Mouse (Mus musculus): ENCODE measurements around the gene Glp2r. TPM values are rescaled to one million over a fixed set of nuclear protein-coding genes. Genes with fewer than 3 reads are reported as not detected.

The Glp2r gene
- polyA plus RNA-seq, 1 experiment from 2014 or later: not detected

DNA sequence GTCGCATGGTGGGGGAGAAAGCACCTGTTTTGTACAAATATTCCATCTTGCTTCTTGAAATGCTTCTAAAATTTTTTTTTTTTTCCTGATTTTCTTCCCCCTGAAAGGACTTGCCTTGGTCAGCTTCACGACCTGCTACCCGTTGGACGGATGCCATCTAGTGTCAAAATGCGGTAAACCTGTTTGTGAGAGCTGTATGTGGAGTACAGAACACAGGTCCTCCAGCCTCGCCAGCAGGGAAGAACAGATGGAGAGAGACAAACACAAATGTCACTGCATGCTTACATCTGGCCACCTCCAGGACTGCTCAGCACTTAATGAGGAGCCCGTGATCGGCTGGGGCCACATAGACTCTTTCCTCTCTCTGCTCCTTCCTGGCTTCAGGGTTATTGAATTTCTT lies 1.6 kb upstream of the Glp2r start:
- H3K27ac ChIP-seq: no peak overlapping the region
- H3K27me3 ChIP-seq: no peaks in the 10 kb centered on the region
- 29% methylated on average over 8 of the region's 8 CpGs for WGBS
- H3K4me3 ChIP-seq (replicated peaks): no peak overlapping the region
- H3K36me3 ChIP-seq: no peaks in the 10 kb centered on the region
- H3K9ac ChIP-seq (replicated peaks): no peak overlapping the region
- H3K9me3 ChIP-seq: no peaks in the 10 kb centered on the region
- no peak overlapping the region for H3K4me2 ChIP-seq (replicated peaks)
- ATAC-seq: no peak
- no peaks in the 10 kb centered on the region for H3K4me1 ChIP-seq (replicated peaks)

DNA sequence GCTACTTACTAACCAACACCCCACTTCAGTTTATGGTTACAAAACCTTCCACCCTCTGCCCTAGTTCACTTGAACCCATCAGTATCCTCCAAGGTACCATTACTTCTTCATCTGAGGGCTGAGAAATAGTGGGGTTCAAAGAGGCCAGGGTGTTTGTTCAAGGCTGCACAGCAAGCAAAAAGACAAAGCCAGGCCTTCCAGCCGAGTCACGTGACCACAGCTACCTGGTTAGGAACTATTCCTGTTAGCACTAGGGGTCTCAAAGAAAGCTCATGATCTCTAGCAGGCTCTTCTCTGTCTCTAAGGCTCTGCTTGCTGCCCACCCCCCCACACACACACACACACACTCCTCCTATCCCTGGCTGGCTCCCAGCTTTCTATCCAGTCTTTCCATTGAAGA lies 738 bp upstream of the Glp2r start:
- no peak overlapping the region for H3K9ac ChIP-seq (replicated peaks)
- no peak overlapping the region for H3K27ac ChIP-seq
- H3K27me3 ChIP-seq: no peaks in the 10 kb centered on the region
- ATAC-seq: no peak
- 87% methylated on average over 2 of the region's 2 CpGs for WGBS
- no peaks in the 10 kb centered on the region for H3K4me1 ChIP-seq (replicated peaks)
- no peak overlapping the region for H3K4me2 ChIP-seq (replicated peaks)
- H3K9me3 ChIP-seq: no peaks in the 10 kb centered on the region
- H3K36me3 ChIP-seq: no peaks in the 10 kb centered on the region
- no peak overlapping the region for H3K4me3 ChIP-seq (replicated peaks)

DNA sequence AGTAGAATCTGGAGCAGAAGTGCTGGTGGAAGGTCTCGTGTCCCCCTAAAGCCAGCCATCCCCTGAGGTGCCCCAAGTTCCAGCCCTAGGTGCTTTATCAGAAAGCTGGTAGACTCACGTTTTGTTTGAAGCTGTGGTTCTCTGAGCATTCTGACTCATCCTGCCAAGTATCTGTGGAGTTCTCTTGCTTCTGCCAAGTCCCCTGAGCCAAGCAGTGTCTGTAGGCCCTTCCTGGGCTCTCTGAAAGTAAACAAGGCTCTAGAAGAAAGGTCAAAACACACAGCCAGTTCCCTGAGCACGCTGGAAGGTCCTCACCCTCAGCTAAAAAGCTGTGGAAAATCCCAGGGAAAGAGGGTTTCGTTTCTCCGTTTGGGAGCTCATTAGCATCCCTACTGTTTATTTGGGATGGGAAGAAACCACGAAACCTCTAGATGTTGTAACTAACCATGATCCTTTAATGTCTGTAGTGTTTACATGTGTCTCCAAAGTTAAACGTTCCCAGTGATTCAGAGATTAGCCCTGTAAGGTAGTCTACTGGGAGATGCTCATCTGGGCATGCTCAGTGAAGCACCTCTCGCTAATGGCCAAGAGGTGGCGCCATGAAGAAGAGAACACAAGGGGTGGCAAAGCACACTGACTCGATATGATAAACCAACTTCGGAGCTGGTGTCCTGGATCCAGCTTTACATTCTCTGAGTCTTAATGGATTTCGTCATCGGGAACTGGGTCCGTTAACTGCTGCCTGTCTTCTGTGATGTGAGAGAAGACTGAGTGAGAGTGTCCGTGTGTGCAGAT lies 13.4 kb downstream of the Glp2r start:
- Histone ChIP-seq H3K4me3 (replicated peaks) (no peak overlapping the region), H3K27ac (no peak overlapping the region), H3K9me3 (no peaks in the 10 kb centered on the region), H3K9ac (replicated peaks) (no peak overlapping the region), H3K4me2 (replicated peaks) (no peak overlapping the region), H3K4me1 (replicated peaks) (no peaks in the 10 kb centered on the region), H3K27me3 (no peaks in the 10 kb centered on the region), H3K36me3 (no peaks in the 10 kb centered on the region)
- WGBS: 71% methylated on average over 15 of the region's 15 CpGs
- no peak for ATAC-seq

GRCm38 (mm10) chr11:67756287-67756686 lies 14.7 kb downstream of the Glp2r start:
- Histone ChIP-seq H3K4me1 (replicated peaks) (no peaks in the 10 kb centered on the region), H3K4me2 (replicated peaks) (no peak overlapping the region), H3K9ac (replicated peaks) (no peak overlapping the region), H3K27me3 (no peaks in the 10 kb centered on the region), H3K4me3 (replicated peaks) (no peak overlapping the region), H3K36me3 (no peaks in the 10 kb centered on the region), H3K27ac (no peak overlapping the region), H3K9me3 (no peaks in the 10 kb centered on the region)
- ATAC-seq: no peak
- 92% methylated on average over 1 of the region's 1 CpGs for WGBS

DNA sequence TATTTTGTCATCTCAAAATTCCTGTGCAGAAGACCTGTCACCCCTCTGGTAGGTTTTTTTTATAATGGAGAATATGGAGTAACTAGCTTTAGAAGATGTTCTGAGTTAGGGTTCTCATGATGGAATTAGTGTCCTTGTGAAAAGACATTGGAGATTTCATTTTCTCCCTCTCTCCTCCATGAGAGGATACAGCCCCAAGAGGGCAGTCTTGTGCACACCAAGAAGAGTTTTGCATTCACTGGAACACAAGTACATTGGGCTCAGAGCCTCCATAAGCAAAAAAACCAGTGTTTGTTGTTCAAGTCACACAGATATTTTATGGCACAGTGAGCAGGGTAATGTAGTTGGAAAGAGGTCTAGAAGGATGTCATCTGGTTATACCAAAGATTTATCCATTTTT lies 29.4 kb downstream of the Glp2r start:
- no peak overlapping the region for H3K9ac ChIP-seq (replicated peaks)
- no peaks in the 10 kb centered on the region for H3K27me3 ChIP-seq
- H3K27ac ChIP-seq: no peak overlapping the region
- ATAC-seq: no peak
- H3K4me2 ChIP-seq (replicated peaks): no peak overlapping the region
- H3K9me3 ChIP-seq: no peaks in the 10 kb centered on the region
- H3K4me3 ChIP-seq (replicated peaks): no peak overlapping the region
- no peaks in the 10 kb centered on the region for H3K4me1 ChIP-seq (replicated peaks)
- no peaks in the 10 kb centered on the region for H3K36me3 ChIP-seq

GRCm38 (mm10) chr11:67738846-67739490 lies 32.0 kb downstream of the Glp2r start:
- Histone ChIP-seq H3K36me3 (no peaks in the 10 kb centered on the region), H3K9me3 (no peaks in the 10 kb centered on the region), H3K27me3 (no peaks in the 10 kb centered on the region), H3K4me2 (replicated peaks) (no peak overlapping the region), H3K4me1 (replicated peaks) (no peaks in the 10 kb centered on the region), H3K9ac (replicated peaks) (no peak overlapping the region), H3K4me3 (replicated peaks) (no peak overlapping the region), H3K27ac (no peak overlapping the region)
- ATAC-seq: no peak
- 91% methylated on average over 5 of the region's 5 CpGs for WGBS

GRCm38 (mm10) chr11:67738345-67738744 lies 32.6 kb downstream of the Glp2r start:
- no peak overlapping the region for H3K27ac ChIP-seq
- WGBS: 90% methylated on average over 6 of the region's 6 CpGs
- H3K27me3 ChIP-seq: no peaks in the 10 kb centered on the region
- no peak overlapping the region for H3K9ac ChIP-seq (replicated peaks)
- H3K9me3 ChIP-seq: no peaks in the 10 kb centered on the region
- no peak overlapping the region for H3K4me3 ChIP-seq (replicated peaks)
- H3K36me3 ChIP-seq: no peaks in the 10 kb centered on the region
- no peak for ATAC-seq
- H3K4me2 ChIP-seq (replicated peaks): no peak overlapping the region
- H3K4me1 ChIP-seq (replicated peaks): no peaks in the 10 kb centered on the region

DNA sequence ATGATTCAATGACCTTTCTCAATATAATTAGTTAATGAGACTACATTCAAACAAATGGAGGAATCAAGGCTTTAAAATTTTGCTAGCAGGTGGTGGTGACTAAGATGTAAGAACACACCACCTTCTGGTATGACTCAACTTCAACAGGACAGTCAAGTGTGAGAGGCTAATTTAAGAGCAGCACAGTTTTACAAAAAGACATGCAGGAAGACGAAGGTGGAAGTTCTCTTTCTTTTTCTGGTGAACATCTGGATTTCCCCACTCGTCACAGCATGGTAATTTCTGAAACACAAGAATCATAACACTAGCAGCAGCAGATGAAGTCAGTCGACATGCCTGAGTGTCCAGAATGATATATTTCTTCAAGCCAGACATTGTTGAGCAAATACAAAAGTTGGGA lies 36.4 kb downstream of the Glp2r start:
- Histone ChIP-seq H3K4me3 (replicated peaks) (no peak overlapping the region), H3K27me3 (no peaks in the 10 kb centered on the region), H3K27ac (no peak overlapping the region), H3K9ac (replicated peaks) (no peak overlapping the region), H3K9me3 (no peaks in the 10 kb centered on the region), H3K36me3 (no peaks in the 10 kb centered on the region), H3K4me2 (replicated peaks) (no peak overlapping the region), H3K4me1 (replicated peaks) (no peaks in the 10 kb centered on the region)
- 83% methylated on average over 3 of the region's 3 CpGs for WGBS
- ATAC-seq: no peak

- ATAC-seq: no peak
- Histone ChIP-seq H3K4me1 (replicated peaks) (no peaks in the 10 kb centered on the region), H3K27ac (no peak overlapping the region), H3K9ac (replicated peaks) (no peak overlapping the region), H3K27me3 (no peaks in the 10 kb centered on the region), H3K9me3 (no peaks in the 10 kb centered on the region), H3K4me3 (replicated peaks) (no peak overlapping the region), H3K4me2 (replicated peaks) (no peak overlapping the region), H3K36me3 (no peaks in the 10 kb centered on the region)
- 88% methylated on average over 1 of the region's 1 CpGs for WGBS
Measured at GRCm38 (mm10) chr11:67733726-67734125, 37.2 kb downstream of the Glp2r start.

GRCm38 (mm10) chr11:67731056-67731455 lies 39.9 kb downstream of the Glp2r start:
- Histone ChIP-seq H3K4me1 (replicated peaks) (no peaks in the 10 kb centered on the region), H3K4me3 (replicated peaks) (no peak overlapping the region), H3K9ac (replicated peaks) (no peak overlapping the region), H3K9me3 (no peaks in the 10 kb centered on the region), H3K27ac (no peak overlapping the region), H3K27me3 (no peaks in the 10 kb centered on the region), H3K4me2 (replicated peaks) (no peak overlapping the region), H3K36me3 (no peaks in the 10 kb centered on the region)
- ATAC-seq: no peak
- WGBS: 89% methylated on average over 2 of the region's 2 CpGs

- no peak overlapping the region for H3K27ac ChIP-seq
- H3K27me3 ChIP-seq: no peaks in the 10 kb centered on the region
Measured at GRCm38 (mm10) chr11:67728726-67729125, 42.2 kb downstream of the Glp2r start.

DNA sequence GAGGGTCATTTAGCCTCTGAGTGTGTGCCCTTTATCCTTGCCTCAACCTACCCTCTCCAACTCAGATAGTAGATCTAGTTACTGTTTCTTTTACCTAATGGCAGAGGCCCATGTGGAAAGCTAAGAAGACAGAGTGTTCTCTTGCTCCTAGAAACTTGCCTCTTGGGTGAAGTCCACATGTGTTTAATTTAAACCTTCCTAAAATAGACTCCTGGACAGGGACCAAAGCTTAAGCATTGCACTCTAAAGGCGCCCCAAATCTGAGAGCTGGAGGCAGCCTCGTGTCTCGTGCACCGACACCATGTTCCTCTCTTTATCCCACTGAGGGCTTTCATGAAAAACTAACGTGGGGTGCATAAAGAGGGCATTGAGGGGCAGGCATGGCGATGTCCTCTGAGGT lies 43.9 kb downstream of the Glp2r start:
- WGBS: 87% methylated on average over 6 of the region's 6 CpGs
- Histone ChIP-seq H3K27ac (no peak overlapping the region), H3K4me3 (replicated peaks) (no peak overlapping the region), H3K36me3 (no peaks in the 10 kb centered on the region), H3K4me1 (replicated peaks) (no peaks in the 10 kb centered on the region), H3K9ac (replicated peaks) (no peak overlapping the region), H3K4me2 (replicated peaks) (no peak overlapping the region), H3K9me3 (no peaks in the 10 kb centered on the region), H3K27me3 (no peaks in the 10 kb centered on the region)
- ATAC-seq: no peak

More at GRCm38 (mm10) chr11:67728726-67729125, 42.2 kb downstream of the Glp2r start:
- Histone ChIP-seq H3K36me3 (no peaks in the 10 kb centered on the region), H3K4me3 (replicated peaks) (no peak overlapping the region), H3K4me2 (replicated peaks) (no peak overlapping the region), H3K4me1 (replicated peaks) (no peaks in the 10 kb centered on the region), H3K9ac (replicated peaks) (no peak overlapping the region), H3K9me3 (no peaks in the 10 kb centered on the region)
- ATAC-seq: no peak
